Mouse (Mus musculus) embryo, embryonic 11 days (tissue): Measurements from ENCODE around the gene Galnt18.

Experiments
- DNase-seq: peaks from one replicate; pipeline ENCODE4 v3.0.0-alpha.2; 2015

The Galnt18 gene

DNA sequence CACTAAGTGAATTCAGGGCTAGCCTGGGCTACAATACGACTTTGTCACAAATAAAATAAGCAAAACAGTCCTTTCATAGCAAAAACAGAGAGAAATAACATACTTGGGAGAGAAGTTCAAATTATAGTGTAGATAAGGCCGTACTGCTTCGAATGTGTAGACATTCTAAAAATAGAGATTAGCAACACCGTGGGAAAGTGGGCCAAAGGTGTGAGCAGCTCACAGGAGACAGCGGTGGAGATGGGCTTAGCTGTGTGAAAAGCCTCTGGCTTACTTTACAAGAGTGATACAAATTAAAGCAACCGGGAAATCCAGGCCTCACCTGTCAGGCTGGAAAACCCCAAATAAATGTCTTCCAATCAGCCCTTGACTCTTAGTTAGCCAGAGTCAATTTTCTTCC, 241.8 kb downstream of the Galnt18 start:
- no peak for DNase-seq

- DNase-seq: no peak
Observed at GRCm38 (mm10) chr7:111534826-111535405, 244.9 kb downstream of the Galnt18 start.

DNA sequence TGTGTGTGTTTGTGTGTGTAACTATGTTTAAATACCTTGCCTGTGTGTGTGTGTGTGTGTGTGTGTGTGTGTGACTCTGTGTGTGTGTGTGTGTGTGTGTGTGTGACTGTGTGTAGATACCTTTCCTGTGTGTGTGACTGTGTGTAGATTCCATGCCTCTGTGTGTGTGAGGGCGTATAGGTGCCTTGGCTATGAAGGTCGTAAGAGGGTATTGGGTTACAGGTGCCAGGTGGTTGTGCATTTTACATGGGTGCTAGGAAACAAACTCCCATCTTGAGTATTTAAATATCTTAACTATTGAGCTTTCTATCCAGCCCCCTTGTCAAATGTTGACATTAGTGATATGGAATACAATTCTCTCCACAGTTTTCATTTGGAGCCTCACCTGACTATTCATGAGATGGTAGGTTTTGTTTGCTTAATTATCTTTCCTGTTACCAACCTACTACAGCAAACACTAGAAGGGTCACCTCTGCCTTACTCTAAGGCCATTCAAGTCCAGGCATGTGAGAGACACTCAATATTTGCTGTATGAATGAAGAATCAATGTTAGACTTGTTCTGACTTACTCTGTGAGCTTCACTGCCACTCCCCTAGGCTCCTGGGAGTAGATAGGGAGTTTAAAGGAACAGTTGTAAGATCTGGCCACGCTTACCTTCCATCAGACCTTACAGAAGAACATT, 250.7 kb downstream of the Galnt18 start:
- DNase-seq: no peak

GRCm38 (mm10) chr7:111528462-111528861, 251.3 kb downstream of the Galnt18 start:
- no peak for DNase-seq

- DNase-seq: no peak
Observed at GRCm38 (mm10) chr7:111520881-111521280, 258.9 kb downstream of the Galnt18 start.

GRCm38 (mm10) chr7:111518581-111519242, 261.1 kb downstream of the Galnt18 start:
- DNase-seq: no peak

DNA sequence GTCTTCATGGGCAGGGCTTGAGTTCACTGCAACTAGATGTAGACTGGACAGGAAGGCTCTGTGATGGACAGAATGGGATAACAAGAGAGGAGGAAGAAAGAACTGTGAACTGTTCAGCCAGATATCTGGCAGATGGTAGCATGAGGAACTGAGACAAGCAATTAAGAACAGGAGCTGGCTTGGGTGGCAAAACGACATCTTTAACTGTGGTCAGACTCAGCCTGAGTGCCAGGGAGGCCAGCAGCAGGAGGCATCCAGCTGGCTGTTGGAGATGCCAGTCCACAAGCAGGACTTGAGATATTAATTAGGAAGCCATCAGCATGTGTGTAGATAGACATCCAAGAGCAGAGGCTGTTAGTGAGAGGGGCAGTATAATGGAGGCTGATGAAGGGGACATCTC, 262.9 kb downstream of the Galnt18 start:
- DNase-seq: no peak

GRCm38 (mm10) chr7:111515471-111515870, 264.3 kb downstream of the Galnt18 start:
- no peak for DNase-seq

- DNase-seq: no peak
Observed at GRCm38 (mm10) chr7:111509167-111509854, 270.5 kb downstream of the Galnt18 start.

DNA sequence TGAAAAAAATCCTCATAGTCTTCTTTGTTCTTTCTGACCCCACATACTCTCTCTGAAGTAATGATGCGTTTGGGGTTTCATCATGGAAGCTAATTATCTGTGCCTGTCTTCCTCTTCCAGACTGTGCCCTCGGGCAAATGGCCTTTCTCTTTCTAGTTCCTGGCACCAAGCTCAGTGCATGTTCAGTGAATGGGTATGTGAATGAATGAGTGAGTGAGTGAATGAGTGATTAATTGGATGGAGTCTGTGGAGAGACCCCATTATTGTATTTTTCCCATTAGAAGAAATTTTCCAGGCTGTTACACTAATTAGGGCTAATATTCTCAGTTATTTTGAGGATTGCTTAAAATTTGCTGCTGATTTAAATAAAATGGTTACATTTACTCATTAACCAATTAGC, 279.2 kb downstream of the Galnt18 start:
- no peak for DNase-seq

DNA sequence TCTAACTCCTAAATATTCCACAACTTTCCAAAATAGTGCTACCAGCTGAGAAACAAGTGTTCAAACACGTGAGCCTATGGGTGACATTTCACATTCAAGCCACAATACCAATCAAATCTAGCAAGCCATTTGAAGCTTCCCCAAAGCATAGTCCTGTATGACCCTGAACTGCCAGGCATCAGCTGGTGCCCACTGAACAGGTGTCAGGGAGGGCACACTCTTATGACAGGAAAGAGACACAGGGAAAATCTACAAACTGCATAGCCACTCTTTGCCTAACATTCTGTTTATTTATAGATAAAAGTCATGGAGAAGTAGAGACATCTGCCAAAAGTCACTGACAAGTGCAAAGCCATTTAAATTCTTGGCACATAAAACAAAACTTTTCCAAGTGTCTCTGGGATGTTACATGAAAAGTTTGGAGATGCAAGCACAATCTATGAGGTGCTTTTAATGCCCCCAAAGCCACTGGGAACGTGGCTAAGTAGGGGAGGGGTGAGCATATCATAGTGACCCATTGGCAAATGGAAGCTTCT, 280.5 kb downstream of the Galnt18 start:
- no peak for DNase-seq

- no peak for DNase-seq
Observed at GRCm38 (mm10) chr7:111497191-111497590, 282.6 kb downstream of the Galnt18 start.

- no peak for DNase-seq
Observed at GRCm38 (mm10) chr7:111492242-111492949, 287.4 kb downstream of the Galnt18 start.

DNA sequence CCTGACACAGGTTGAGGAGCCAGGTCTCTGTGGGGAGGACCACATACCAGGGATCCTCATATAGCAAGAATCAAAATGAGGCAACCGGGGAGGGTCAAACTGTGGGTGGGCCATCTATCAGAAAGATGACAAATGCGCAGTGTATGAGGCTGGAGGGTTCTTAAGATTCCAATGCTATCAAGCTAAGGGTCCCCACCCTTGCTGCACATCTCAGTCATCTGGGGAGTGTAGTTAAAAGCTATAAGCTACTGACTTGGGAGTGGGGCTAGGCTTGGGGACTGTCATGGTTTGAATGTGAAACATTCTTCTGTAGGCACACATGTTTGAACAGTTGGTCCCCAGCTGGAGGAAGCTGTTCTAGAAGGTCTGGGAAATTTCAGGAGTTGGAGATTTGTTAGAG, 288.2 kb downstream of the Galnt18 start:
- DNase-seq: no peak

DNA sequence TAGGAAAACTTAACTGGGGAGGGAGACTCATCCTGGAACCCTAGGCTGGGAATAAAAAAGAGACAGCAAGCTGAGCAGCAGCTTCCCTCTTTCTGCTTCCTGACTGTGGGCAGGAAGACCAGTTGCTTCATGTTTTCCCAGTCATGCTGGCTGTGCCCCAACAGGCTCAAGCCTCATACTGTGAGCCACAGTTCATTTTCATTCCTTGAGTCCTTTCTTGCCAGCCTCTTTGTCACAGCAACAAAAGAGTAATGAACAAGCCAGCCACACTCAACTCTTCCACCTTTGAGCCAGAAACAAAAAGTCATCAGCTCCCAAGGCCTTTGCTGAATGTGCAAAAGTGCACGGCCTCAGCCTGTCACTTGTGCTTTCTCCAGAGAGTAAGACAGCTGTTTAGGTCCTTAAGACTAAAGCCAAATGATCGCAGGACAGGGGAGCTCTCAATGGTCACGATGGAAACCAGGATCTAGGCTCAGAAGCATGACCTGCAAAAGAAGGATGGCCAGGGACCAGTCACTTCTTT, 292.9 kb downstream of the Galnt18 start:
- no peak for DNase-seq

GRCm38 (mm10) chr7:111483896-111484295, 295.9 kb downstream of the Galnt18 start:
- no peak for DNase-seq

DNA sequence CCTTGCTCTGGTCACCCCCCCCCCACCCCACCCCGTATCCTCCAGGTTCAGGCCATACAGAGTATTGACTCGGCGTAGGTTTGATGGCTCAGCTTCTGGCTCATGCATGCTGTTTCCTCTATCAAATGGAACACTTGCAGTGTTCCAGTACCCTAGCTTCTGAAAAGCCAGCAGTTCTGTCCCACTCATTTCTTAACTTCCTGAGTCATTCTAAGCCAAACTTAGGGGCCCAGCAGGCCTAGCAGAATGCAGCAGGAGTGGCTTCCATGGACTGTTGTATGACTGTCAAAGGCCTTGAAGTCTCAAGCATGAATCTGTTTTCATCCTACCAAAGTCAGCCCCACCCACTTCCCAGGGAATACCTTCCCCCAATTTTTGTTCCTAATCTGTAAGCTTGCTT, 296.5 kb downstream of the Galnt18 start:
- DNase-seq: no peak

- no peak for DNase-seq
Observed at GRCm38 (mm10) chr7:111467715-111468114, 312.1 kb downstream of the Galnt18 start.

GRCm38 (mm10) chr7:111466720-111467119, 313.1 kb downstream of the Galnt18 start:
- no peak for DNase-seq

GRCm38 (mm10) chr7:111466121-111466520, 313.7 kb downstream of the Galnt18 start:
- DNase-seq: no peak

DNA sequence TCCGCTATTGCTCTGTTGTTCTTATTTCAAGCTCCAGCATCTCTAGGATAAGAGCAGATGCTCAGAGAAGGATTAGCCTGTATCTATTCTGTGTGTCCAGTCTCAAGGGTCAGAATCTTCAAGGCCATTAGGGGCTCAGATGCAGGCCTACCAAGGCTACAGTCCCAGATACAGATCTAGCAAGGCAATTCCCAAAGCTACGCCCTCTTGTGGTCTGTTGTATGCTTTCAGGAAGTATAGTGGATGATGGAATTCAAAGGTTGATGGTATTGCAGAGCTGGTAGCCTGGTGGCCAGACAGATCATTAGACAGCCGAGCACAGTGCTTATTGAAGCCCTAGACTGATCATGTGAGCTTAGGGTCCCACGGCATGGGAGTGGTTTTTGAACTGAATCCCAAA, 320.1 kb downstream of the Galnt18 start:
- no peak for DNase-seq

DNA sequence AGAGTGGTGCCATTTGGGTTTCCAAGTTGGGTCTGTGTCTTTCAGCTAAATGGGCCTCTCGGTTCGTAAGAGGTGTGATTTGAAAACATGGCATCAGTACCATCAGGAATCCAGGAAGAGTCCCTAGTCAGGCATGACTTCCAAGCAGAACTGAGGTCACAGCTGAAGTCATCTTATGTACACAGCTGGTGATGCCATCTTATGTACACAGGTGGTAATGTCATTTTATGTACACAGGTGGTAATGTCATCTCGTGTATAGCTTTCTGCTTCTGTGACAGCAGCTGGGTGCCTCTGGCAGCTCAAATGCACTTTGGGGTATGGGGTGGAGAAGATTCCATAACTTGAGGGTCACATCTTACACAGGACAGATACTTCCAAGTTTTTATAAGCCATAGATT, 323.8 kb downstream of the Galnt18 start:
- DNase-seq: no peak

GRCm38 (mm10) chr7:111455541-111455940, 324.2 kb downstream of the Galnt18 start:
- no peak for DNase-seq
